Comparison of ENCODE assay signal across 16 mouse cellular contexts in genomic region chr2:128057872-128058271, GRCm38 (mm10).
"Had no signal": no experiment of that assay in that cellular context is flagged by ENCODE, and none has a peak within 500 bp of the region (broad histone marks: within the 10 kb centered on the region; RNA-seq: fewer than 3 reads in every experiment).

No protein-coding gene starts in this region.

- H3K27ac ChIP-seq: limb, embryonic 13.5 days; liver, embryonic 14.5 days; midbrain, embryonic 15.5 days; neural tube, embryonic 13.5 days; stomach, postnatal 0 days had no signal

- H3K27me3 ChIP-seq: limb, embryonic 13.5 days; midbrain, embryonic 15.5 days; neural tube, embryonic 13.5 days had no signal

- H3K4me3 ChIP-seq: limb, embryonic 13.5 days; megakaryocyte, embryonic 14.5 days; midbrain, embryonic 15.5 days; neural tube, embryonic 13.5 days had no signal

- DNase-seq: kidney, adult 2 months; kidney, postnatal 25 days; layer of hippocampus, adult 9-11 months; layer of hippocampus, postnatal 36 days; lung, adult 18-20 months; lung, postnatal 10 days; right cerebral cortex, adult 18-20 months; right cerebral cortex, postnatal 25 days; thymus, postnatal 14 days had no signal

- H3K4me1 ChIP-seq: limb, embryonic 13.5 days; midbrain, embryonic 15.5 days; neural tube, embryonic 13.5 days had no signal

- H3K36me3 ChIP-seq: limb, embryonic 13.5 days; midbrain, embryonic 15.5 days; neural tube, embryonic 13.5 days had no signal

- ATAC-seq: intestine, embryonic 16.5 days; midbrain, embryonic 15.5 days had no signal
